Mouse (Mus musculus) neural tube, embryonic 10.5 days (tissue): Measurements from ENCODE around the gene Adamtsl1.

ENCODE experiments used
- DNase-seq: peaks from one replicate; pipeline ENCODE4 v3.0.0-alpha.2; 2017; ENCODE audit warnings: low spot score; ENCODE audit errors: extremely low spot score

Adamtsl1 gene

DNA sequence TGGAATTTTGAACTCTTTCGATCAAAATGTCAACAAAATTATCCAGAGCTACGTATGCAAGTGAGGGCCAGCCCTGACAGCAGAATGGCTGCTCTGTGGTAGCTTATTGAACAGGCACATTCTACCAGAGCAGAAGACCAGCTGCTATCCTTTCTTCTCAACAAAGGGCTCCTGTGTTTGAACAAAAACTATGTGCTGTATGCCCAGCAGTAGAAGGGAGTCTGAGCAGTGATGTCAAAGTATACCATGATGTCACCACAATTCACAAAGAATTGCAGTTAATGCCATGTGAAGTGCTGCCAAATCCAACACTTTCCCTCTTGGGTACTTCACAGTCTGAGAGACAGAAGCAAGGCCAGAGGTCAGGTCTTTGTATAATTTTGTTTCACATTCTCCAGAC is 675.9 kb downstream of the Adamtsl1 start:
- no peak for DNase-seq

DNA sequence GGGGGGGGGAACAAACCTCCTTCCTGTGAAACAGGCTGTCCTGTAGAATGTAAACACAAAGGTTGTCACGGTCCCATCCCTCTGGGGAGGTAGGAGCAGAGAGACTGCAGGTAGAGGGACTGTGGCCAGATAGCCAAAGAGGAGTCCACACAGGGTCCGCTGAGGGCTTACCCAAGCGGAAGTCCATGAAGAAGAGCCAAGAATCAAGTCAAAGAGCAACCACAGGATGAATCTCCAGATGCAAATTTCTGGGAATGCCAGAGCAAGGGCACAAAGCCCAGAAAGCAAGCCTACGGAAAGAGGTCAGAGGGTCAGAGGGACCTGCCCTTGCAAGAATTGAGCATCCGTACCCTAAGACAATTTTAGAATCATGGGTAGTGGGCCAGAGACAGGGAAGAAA is 677.2 kb downstream of the Adamtsl1 start:
- DNase-seq = no peak

DNA sequence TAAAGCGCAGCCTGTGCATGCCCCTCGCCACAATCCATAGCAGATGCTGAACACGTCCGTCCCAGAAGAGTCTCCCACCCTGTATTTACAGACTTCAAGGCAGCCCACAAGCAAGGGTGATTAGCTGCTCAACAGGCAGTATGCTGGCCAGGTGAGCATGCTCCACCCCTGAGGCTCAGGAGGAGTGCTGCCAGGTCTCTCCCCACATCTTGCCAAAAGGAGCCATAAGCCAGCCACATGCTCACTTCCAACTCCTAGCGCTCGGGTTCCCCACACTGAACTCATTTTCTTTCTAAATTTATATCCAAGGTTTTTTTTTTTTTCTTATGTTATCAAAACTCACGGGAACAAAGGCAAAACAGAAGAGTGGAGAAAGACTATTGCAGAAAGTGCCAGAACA is 687.8 kb downstream of the Adamtsl1 start:
- DNase-seq = no peak

- no peak for DNase-seq
Observed at GRCm38 (mm10) chr4:86203288-86203687, 689.3 kb downstream of the Adamtsl1 start.

DNA sequence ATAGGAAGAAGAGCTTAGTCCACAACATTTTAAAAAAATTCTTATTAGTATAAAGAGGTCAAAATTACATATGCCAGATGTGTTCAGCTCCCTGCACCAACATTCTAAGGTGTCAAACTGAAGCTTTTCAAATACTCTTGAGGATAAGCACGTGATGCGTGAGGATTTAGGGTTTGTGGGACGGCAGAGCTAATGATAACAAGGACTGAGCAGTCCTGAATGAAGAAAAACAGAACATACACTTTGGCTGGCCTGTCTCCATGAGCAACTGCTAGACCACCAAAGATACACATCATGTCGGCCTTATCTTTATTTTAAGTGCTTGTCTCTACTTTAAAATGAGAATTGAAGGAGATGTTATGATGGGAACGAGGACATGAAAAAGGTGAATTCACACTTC is 710.9 kb downstream of the Adamtsl1 start:
- no peak for DNase-seq

GRCm38 (mm10) chr4:86227096-86227495 is 713.1 kb downstream of the Adamtsl1 start:
- DNase-seq = no peak

GRCm38 (mm10) chr4:86233197-86233596 is 719.2 kb downstream of the Adamtsl1 start:
- DNase-seq = no peak

DNA sequence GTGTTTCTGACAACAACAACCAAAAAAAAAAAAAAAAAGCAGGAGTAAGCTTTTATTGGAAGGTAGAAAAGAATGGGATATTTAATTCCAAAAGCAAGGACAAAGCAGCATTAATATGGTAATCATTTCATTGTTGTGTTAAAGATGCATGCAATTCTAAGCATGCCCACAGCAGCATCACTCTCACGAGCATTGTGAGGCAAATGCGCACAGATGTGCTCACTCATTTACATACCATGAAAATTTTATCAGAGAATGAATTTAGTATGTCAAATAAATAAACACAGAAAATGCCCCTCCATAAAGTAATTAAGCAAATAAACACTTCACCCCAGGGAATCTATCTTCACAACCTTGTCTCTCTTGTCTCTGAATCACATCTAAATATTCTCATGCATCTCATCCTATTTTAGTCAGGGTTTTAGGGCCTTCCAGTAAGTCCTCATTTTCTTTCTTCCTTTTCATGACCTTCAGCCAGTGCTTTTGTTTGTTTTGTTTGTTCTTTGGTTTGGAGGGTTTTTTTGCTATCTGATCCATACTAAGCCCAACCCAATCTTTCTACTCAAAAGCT is 728.0 kb downstream of the Adamtsl1 start:
- no peak for DNase-seq

DNA sequence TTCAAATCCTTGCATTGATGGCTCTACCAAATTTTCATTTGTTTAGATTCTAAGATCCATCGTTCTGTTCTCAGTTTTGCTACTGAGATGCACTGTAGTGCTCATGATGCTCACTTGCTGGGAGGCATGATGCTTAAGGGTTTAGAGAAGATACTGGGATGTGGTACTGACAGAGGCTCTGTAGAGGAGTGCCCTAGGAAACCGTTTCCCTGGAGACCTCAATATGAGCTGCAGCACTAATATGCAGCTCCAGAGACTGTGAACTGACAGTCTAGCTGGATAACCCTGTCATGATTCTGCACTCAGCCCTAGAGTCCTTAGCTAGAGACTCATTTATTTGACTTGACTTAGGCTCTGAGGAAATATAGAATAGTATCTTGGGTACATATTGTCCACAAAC is 756.1 kb downstream of the Adamtsl1 start:
- no peak for DNase-seq

DNA sequence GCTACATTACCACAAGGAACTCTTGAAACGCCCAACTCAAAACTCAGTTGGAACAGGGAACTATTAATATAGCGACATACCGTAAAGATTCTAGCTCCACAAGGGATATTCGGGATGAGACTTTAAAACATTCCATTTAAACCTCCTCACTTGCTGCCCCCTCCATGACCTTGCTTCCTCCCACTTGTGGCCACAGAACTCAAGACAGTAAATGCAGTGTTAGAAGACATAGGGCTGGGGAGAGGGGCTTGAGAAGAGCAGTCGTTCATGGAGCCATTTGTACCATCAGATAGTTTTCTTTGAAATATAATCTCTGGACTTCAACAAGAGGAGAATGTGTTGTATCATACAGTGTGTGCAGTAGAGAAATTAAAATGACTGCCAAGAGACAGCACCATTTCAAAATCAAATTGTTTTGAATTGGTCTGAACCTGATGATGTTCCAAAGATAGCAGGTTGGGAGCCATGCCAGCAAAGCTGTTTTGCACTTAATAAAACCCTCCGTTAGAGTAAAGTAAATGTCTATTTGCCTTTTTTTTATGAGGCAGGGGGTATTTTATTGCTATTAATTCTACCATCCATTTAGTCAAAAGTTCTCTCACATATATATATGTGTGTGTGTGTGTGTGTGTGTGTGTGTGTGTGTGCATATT is 759.9 kb downstream of the Adamtsl1 start:
- no peak for DNase-seq

- DNase-seq = no peak
Observed at GRCm38 (mm10) chr4:86274663-86275062, 760.7 kb downstream of the Adamtsl1 start.

DNA sequence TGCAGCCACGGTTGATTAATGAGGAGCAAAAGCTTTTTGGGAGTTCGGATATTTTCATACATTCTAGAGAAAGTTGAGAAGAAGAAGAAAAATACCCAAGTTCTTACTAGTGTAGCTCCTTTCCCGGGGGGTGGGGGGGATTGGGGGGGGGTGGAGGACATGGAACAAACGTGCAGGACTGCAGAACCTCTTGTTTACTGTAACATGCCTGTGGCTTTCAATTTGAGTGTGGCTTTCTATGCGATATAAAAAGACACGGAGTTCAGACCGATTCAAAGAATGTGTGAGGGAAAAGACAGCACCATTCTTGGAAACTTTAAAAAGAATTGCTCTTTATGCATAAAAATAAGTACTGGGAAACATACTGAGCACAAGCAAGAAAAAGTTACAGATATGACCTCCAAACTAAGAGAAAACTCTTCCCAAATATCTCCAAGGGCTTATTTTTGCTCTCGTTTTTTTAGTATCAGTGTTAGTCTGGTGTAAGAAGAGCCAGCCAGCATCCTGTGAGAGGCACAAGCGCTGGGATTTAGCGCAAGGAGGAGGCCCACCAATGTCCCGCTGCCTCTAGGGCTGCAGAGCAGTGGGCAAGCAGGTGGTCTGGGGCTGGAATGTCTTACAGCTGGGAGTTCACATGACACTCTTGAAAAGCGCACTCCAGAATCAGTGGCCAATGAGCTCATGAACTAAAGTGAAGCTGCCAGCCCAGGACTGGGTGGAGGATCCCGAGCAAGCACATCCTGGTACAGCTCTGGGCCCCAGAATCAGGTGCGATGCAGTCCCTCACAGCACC is 762.2 kb downstream of the Adamtsl1 start:
- DNase-seq = no peak

- DNase-seq = no peak
Observed at GRCm38 (mm10) chr4:86278546-86278945, 764.6 kb downstream of the Adamtsl1 start.

DNA sequence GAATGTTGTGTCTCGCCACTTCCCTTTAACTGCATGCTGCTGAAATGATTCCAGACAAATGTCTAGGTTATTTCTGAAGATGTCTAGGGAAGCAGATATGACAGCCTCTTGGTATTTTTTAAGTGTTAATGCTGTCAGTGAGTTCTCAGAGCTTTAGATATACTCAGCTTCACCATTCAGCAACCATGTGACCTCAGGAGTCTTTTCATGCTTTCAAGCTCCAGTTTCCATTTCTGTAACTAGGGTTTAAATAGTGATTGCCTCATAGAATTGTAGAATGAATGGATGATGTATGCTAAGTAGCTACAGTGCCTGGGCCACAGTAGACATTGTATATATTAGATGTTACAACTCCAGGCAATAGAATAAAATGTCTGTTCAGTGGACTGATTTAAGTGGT is 772.6 kb downstream of the Adamtsl1 start:
- DNase-seq = no peak

DNA sequence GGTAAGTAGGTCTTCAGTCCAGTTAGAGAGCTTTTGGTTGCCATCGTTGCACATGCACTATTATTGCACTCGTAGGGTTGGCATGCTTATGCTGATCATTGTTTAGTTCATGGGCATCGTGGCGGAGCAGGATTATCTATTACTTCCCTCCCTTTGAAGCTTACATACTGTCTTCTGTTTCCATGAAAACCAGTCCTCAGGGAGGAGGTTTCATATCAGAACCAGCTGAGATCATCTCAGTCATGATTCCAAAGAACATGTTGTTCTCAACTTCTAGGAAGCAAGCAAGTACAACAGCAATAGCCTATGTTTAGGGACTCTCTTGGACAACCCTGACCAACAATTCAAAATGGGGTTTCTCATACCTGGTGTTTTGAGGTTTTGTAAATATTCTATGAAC is 774.3 kb downstream of the Adamtsl1 start:
- no peak for DNase-seq

GRCm38 (mm10) chr4:86289511-86290273 is 775.7 kb downstream of the Adamtsl1 start:
- no peak for DNase-seq

- DNase-seq = no peak
Observed at GRCm38 (mm10) chr4:86294828-86295251, 780.9 kb downstream of the Adamtsl1 start.

DNA sequence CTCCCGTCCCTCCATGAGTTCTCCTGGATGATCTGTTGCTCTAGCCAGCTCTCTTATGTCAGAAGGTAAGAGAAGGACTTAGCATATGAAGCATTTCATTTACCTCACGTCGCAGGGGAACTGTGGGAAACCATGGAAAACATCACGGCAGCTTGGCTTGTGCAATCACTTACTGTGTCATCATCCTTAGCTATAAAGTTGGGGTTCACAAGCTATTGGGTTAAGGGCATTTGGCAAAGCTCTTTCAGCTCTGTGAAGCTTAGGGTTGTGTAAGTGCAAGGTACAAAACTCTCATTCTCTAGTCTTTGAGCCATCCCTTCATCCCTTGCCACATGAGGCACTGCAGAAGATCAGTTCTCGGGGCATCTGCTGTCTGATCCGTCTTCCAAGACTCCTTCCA is 787.5 kb downstream of the Adamtsl1 start:
- DNase-seq = no peak

DNA sequence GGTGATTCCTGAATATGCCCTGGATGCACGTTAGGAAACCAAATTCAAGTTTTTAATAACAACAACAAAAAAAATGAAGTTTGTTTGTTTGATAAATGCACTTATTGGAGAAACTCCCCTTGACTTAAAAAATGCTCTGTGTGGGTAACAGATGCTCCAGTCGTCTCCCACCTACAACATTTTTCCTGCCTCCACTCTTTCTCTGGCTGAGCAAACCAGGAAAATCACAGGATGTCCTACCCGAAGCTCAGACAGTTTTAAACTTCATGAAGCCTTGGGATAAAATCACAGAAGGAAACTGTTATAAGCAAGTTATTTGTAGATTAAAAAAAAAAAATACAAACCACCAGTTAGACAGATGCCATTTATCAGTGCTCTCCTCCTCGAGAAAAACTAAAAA is 788.1 kb downstream of the Adamtsl1 start:
- no peak for DNase-seq

GRCm38 (mm10) chr4:86306753-86307152 is 792.8 kb downstream of the Adamtsl1 start:
- no peak for DNase-seq

GRCm38 (mm10) chr4:86309178-86309577 is 795.2 kb downstream of the Adamtsl1 start:
- no peak for DNase-seq
